Mouse (Mus musculus) liver, embryonic 11.5 days (tissue): ENCODE results near the gene Rif1. TPM values are rescaled to one million over a fixed set of nuclear protein-coding genes. Genes with fewer than 3 reads are reported as not detected.

Experiments used
- ATAC-seq: fragments of 200-750 bp; cut with Nextera tagmentation; replicated peaks from 2 replicates; pipeline ENCODE4 v1.8.0; 2017; ENCODE audit warnings: moderate number of reproducible peaks, mild to moderate bottlenecking, moderate TSS enrichment, moderate library complexity; ENCODE audit not compliant: low FRiP score
- DNase-seq: peaks from one replicate; pipeline ENCODE4 v3.0.0-alpha.2; 2017; ENCODE audit warnings: low spot score
- H3K27ac ChIP-seq: fragments of 300-500 bp; sonication (generic); 2 replicates; pipeline ENCODE4 v1.5.1; 2014; ENCODE audit warnings: mild to moderate bottlenecking, low read depth, low read length, control low read depth
- H3K27me3 ChIP-seq: fragments of 300-500 bp; sonication (generic); replicated peaks from 2 replicates; pipeline ENCODE4 v1.6.1; 2014; ENCODE audit warnings: low read length, mixed read lengths; ENCODE audit not compliant: control insufficient read depth, insufficient read depth
- H3K36me3 ChIP-seq: fragments of 300-500 bp; sonication (generic); 2 replicates; pipeline ENCODE4 v1.6.1; 2014; ENCODE audit warnings: mild to moderate bottlenecking, low read length, moderate library complexity, mixed read lengths; ENCODE audit not compliant: control insufficient read depth, insufficient read depth
- H3K4me1 ChIP-seq: fragments of 300-500 bp; sonication (generic); replicated peaks from 2 replicates; pipeline ENCODE4 v1.6.1; 2014; ENCODE audit warnings: low read length, mixed read lengths; ENCODE audit not compliant: control insufficient read depth, insufficient read depth
- H3K4me2 ChIP-seq: fragments of 300-500 bp; sonication (generic); 2 replicates; pipeline ENCODE4 v1.6.1; 2014; ENCODE audit warnings: mild to moderate bottlenecking, control low read depth, moderate library complexity
- H3K4me3 ChIP-seq: fragments of 300-500 bp; sonication (generic); 2 replicates; pipeline ENCODE4 v1.5.1; 2014; ENCODE audit warnings: low read depth, low read length, control low read depth
- H3K9ac ChIP-seq: fragments of 300-500 bp; sonication (generic); 2 replicates; pipeline ENCODE4 v1.6.1; 2014; ENCODE audit warnings: low read depth, low read length, control low read depth
- H3K9me3 ChIP-seq: fragments of 300-500 bp; sonication (generic); 2 replicates; pipeline ENCODE4 v1.6.1; 2016; ENCODE audit warnings: low read length, inconsistent platforms, mixed read lengths; ENCODE audit not compliant: control insufficient read depth
- WGBS: fragments of 180-500 bp; shearing (Covaris S2); extraction: QIAGEN DNeasy Blood & Tissue Kit; methylation state at CpG from one replicate; pipeline ENCODE4 v1.1.7; 2014; 5-methylcytosine and 5-hydroxymethylcytosine counted together
- polyA plus RNA-seq: library from polyadenylated mRNA; unstranded; fragments of >200 nt; fragmentation: Nextera tagmentation; extraction: Ambion mirVana; gene quantifications from 2 replicates; pipeline ENCODE4 v1.2.1, GENCODE M21; 2014

Gene Rif1
- polyA plus RNA-seq, result 41.5 and 44.9 TPM in 2 replicates

DNA sequence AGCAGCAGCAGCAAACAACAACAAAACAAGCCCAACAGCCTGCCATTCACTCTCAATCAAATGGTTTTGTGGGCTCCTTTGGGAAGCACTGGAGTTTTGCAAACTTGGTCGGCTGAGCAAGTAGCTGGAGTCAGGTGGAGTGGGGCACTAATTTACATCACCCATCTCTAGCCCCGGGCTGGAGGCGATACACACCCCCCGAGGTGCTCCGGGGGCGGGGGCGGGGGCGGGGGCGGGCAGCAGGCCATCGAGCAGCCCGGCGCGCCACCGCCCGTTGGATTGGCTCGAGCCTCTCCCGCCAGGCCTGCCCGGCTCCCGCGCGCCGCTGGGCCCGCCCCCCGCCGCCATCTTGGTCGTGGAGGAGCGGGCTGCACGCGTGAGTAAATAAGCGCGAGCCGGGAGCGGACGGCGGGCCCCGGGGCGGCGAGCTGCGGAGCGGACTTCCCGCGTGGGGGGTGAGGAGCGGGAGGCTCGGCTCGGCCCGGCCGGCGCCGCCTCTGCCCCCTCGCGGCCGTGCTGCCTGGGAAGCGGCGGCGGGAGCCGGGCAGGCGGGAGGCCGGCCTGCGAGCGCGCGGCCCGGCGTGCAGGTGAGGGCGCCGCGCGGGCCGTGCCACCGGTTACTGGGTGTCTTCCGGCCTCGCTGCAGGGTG, at the start of gene Rif1:
TSS of gene Rif1 (plus strand) at position 342 of the 650 bp plus-strand sequence.
- DNase-seq, result peak; percentile 91
- H3K27ac ChIP-seq, result peak within 1 kb of the TSS; percentile 87
- H3K9me3 ChIP-seq, result no peaks in the 10 kb centered on the region
- peaks cover 18% of the 10 kb centered on the region for H3K36me3 ChIP-seq
- peaks cover 6% of the 10 kb centered on the region for H3K4me1 ChIP-seq
- peak within 1 kb of the TSS; percentile 84 for H3K4me2 ChIP-seq
- under 1% methylated on average over 57 of the region's 72 CpGs for WGBS
- peak within 1 kb of the TSS; percentile 99 for H3K4me3 ChIP-seq
- ATAC-seq, result peak; percentile 95
- H3K9ac ChIP-seq, result peak within 1 kb of the TSS; percentile 99
- H3K27me3 ChIP-seq, result no peaks in the 10 kb centered on the region

DNA sequence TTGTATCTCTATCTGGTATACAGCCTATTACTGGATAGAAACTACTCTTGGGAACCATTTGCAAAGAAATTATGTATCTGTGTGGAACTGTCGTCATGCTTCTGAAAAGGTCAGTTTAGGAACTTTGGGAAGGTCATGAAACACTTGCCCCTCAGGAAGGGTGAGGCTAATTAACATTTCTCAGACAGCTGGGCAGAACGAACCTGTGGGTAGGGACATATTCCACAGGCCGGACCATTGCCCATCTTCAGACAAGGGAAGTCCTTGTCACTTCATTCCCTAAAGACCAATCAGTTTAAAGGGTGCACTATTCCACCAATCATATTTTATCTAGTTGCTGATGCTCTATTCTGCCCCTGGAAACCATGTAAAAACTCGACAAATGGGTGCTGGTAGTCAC, 45.6 kb upstream of the Rif1 start:
- ATAC-seq (no peak), DNase-seq (no peak)
- Histone ChIP-seq H3K27ac (no peak overlapping the region), H3K9me3 (peaks cover 2% of the 10 kb centered on the region; the same call in 1 of the 2 replicates), H3K4me3 (no peak overlapping the region), H3K27me3 (no peaks in the 10 kb centered on the region), H3K4me1 (no peaks in the 10 kb centered on the region), H3K9ac (no peak overlapping the region), H3K36me3 (no peaks in the 10 kb centered on the region), H3K4me2 (no peak overlapping the region)
- WGBS, result 84% methylated on average over 4 of the region's 4 CpGs

DNA sequence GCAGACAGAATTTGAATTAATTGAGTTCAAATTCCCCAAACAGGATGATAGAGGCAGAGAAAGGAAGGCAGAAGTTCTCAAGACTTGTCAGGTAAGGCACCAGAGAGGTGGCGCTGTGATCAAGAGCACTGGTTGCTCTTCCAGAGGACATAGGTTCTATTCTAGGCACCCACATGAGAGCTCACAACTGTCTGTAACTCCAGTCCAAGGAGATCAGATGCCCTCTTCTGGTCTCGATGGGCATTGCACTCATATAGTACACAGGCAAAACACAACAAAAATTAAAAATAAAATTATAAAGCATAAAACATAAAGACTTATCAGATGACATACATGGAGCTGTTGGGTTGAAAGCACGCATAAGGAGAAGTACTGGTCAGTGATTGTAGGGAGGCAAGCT, 43.2 kb upstream of the Rif1 start:
- H3K4me2 ChIP-seq, result no peak overlapping the region
- no peak for ATAC-seq
- 76% methylated on average over 3 of the region's 3 CpGs for WGBS
- H3K9me3 ChIP-seq, result peaks cover 2% of the 10 kb centered on the region; the same call in 1 of the 2 replicates
- no peak overlapping the region for H3K4me3 ChIP-seq
- no peak for DNase-seq
- no peak overlapping the region for H3K27ac ChIP-seq
- no peak overlapping the region for H3K9ac ChIP-seq
- H3K36me3 ChIP-seq, result no peaks in the 10 kb centered on the region
- no peaks in the 10 kb centered on the region for H3K4me1 ChIP-seq
- no peaks in the 10 kb centered on the region for H3K27me3 ChIP-seq

DNA sequence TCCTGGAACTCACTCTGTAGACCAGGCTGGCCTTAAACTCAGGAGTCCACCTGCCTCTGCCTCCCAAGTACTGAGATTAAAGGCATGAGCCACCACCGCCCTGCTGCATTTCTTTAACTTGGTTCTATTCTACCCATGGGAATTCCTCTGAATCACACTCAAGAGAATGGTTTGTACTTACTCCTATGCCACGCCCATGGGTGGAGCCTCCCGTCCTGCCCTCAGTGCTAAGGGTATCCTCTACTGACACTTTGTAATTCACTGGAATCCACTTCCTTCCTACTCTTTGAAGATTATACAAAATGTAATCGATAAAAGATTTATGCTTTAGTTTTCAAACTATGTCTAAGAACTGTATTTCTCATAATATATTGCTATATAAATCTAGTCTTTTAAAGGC, 41.1 kb upstream of the Rif1 start:
- H3K9ac ChIP-seq, result no peak overlapping the region
- ATAC-seq, result no peak

DNA sequence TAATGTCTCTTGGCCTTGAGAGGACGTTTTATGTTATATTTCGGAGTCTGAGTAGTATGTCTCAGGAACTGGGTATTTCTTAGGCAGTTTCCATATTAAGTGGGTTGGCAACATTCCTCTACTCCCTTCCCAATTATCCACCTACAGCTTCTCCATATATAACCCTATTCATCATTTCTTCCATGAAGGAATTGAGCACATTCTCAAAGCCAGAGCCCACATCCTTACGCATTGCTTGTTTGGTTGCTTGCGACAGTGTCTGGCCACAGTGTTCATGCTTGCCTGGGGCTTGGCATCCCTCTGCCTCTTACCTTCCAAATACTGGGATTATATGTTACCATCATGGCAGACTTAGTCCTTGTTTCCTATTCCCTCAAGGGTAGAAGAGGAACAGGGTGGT, 38.0 kb upstream of the Rif1 start:
- H3K9ac ChIP-seq, result no peak overlapping the region
- H3K4me2 ChIP-seq, result no peak overlapping the region
- no peaks in the 10 kb centered on the region for H3K36me3 ChIP-seq
- no peaks in the 10 kb centered on the region for H3K4me1 ChIP-seq
- ATAC-seq, result no peak
- no peaks in the 10 kb centered on the region for H3K9me3 ChIP-seq
- H3K4me3 ChIP-seq, result no peak overlapping the region
- peaks cover 3% of the 10 kb centered on the region for H3K27me3 ChIP-seq
- no peak for DNase-seq
- H3K27ac ChIP-seq, result no peak overlapping the region
- 87% methylated on average over 4 of the region's 4 CpGs for WGBS

More for the DNA sequence above, 41.1 kb upstream of the Rif1 start:
- no peaks in the 10 kb centered on the region for H3K27me3 ChIP-seq
- no peaks in the 10 kb centered on the region for H3K36me3 ChIP-seq
- no peak for DNase-seq
- no peak overlapping the region for H3K4me2 ChIP-seq
- 76% methylated on average over 4 of the region's 4 CpGs for WGBS
- H3K4me1 ChIP-seq, result no peaks in the 10 kb centered on the region
- no peak overlapping the region for H3K4me3 ChIP-seq
- no peak overlapping the region for H3K27ac ChIP-seq
- H3K9me3 ChIP-seq, result peaks cover 2% of the 10 kb centered on the region; the same call in 1 of the 2 replicates

- ATAC-seq, result no peak
- Histone ChIP-seq H3K4me3 (no peak overlapping the region), H3K27ac (no peak overlapping the region), H3K36me3 (no peaks in the 10 kb centered on the region), H3K9me3 (no peaks in the 10 kb centered on the region), H3K4me2 (no peak overlapping the region), H3K4me1 (no peaks in the 10 kb centered on the region), H3K27me3 (peaks cover 3% of the 10 kb centered on the region), H3K9ac (no peak overlapping the region)
- no peak for DNase-seq
- WGBS, result 70% methylated on average over 4 of the region's 4 CpGs
Observed at GRCm38 (mm10) chr2:52035144-52035543, 37.5 kb upstream of the Rif1 start.

GRCm38 (mm10) chr2:52036929-52037595, 35.6 kb upstream of the Rif1 start:
- Histone ChIP-seq H3K27ac (no peak overlapping the region), H3K4me1 (no peaks in the 10 kb centered on the region), H3K36me3 (no peaks in the 10 kb centered on the region), H3K27me3 (peaks cover 3% of the 10 kb centered on the region), H3K9me3 (no peaks in the 10 kb centered on the region), H3K9ac (no peak overlapping the region), H3K4me2 (peak overlapping the region; percentile 57; the same call in 1 of the 2 replicates), H3K4me3 (no peak overlapping the region)
- 49% methylated on average over 10 of the region's 11 CpGs for WGBS
- ATAC-seq, result no peak
- DNase-seq, result no peak

DNA sequence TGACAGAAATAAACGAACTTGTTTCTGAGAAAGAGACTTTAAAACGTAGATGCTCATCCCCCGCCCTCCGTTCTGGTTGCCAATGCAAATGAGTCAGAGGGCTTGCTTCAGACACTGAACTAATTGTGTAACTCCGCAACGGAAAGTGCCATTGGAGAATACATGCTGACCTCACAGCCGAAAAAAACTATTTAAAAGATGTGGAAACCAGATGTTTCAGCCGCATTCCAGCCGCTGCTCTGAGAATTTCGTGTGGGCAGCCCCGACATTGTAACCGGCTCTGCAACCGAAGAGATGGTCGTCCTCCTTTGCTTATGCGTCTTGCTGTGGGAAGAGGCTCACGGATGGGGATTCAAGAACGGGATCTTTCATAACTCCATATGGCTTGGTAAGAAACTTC, 34.8 kb upstream of the Rif1 start, which contains the start of gene Tnfaip6:
TSS of gene Tnfaip6 (plus strand) at position 128 of the 400 bp plus-strand sequence.
- DNase-seq (peak; percentile 39), ATAC-seq (no peak)
- WGBS, result 3% methylated on average over 17 of the region's 17 CpGs
- Histone ChIP-seq H3K9me3 (no peaks in the 10 kb centered on the region), H3K4me3 (peak within 1 kb of the TSS; percentile 34), H3K27ac (no peak within 1 kb of the TSS), H3K27me3 (peaks cover 3% of the 10 kb centered on the region), H3K9ac (no peak within 1 kb of the TSS), H3K36me3 (no peaks in the 10 kb centered on the region), H3K4me1 (no peaks in the 10 kb centered on the region), H3K4me2 (peak within 1 kb of the TSS; percentile 57)

GRCm38 (mm10) chr2:52038558-52038957, 34.1 kb upstream of the Rif1 start:
- Histone ChIP-seq H3K4me3 (no peak overlapping the region), H3K4me1 (no peaks in the 10 kb centered on the region), H3K27ac (no peak overlapping the region), H3K27me3 (peaks cover 3% of the 10 kb centered on the region), H3K9ac (no peak overlapping the region), H3K9me3 (no peaks in the 10 kb centered on the region), H3K36me3 (no peaks in the 10 kb centered on the region), H3K4me2 (no peak overlapping the region)
- DNase-seq (no peak), ATAC-seq (no peak)
- WGBS, result 64% methylated on average over 5 of the region's 5 CpGs
